Mouse (Mus musculus) forebrain, embryonic 14.5 days (tissue): ENCODE data around the gene Cdk5r2. TPM values are rescaled to one million over a fixed set of nuclear protein-coding genes. Genes with fewer than 3 reads are reported as not detected.

Source experiments
- microRNA counts: library from miRNA; unstranded; fragments of <30 nt; microRNA quantifications from one replicate; lab custom pipeline; 2016
- microRNA-seq: library from miRNA; unstranded; fragments of <30 nt; microRNA quantifications from one replicate; pipeline ENCODE4, GENCODE M21; 2016
- polyA plus RNA-seq: library from polyadenylated mRNA; unstranded; fragments of >200 nt; fragmentation: Nextera tagmentation; extraction: Ambion mirVana; gene quantifications from 2 replicates; pipeline ENCODE4 v1.2.1, GENCODE M21; 2014

The Cdk5r2 gene
- polyA plus RNA-seq, 1 experiment from 2014 or later = 5.3 TPM

MicroRNAs within 50 kb of the gene (microRNA counts, 519-probe panel; counts per million panel counts)
- not detected for microRNA mmu-miR-375 (lab: Ali Mortazavi, UCI)

Small RNA genes lying within 50 kb of the gene (microRNA-seq; reads per million reads assigned to microRNA genes)
- gene Mir375 = 255 reads per million, percentile 69 among the genes with 10 or more reads in this experiment

Other genes with a start within 250 kb of the Cdk5r2 start
- gene Ttll4, start 193.2 kb upstream of the Cdk5r2 start, polyA plus RNA-seq = 14.0 and 14.4 TPM in 2 replicates
- 1.2 and 1.9 TPM in 2 replicates for gene Cyp27a1, start 141.4 kb upstream of the Cdk5r2 start, polyA plus RNA-seq
- gene Prkag3, start 105.7 kb upstream of the Cdk5r2 start, polyA plus RNA-seq = not detected in 2 replicates
- gene Wnt6, start 83.0 kb upstream of the Cdk5r2 start, polyA plus RNA-seq = 1.3 and 3.6 TPM in 2 replicates
- 0.56 and 0.69 TPM in 2 replicates for gene Wnt10a, start 63.4 kb upstream of the Cdk5r2 start, polyA plus RNA-seq
- not detected in 2 replicates for gene Fev, start 30.5 kb downstream of the Cdk5r2 start, polyA plus RNA-seq
- not detected in 2 replicates for gene Cryba2, start 38.2 kb downstream of the Cdk5r2 start, polyA plus RNA-seq
- 0.29 and 0.68 TPM in 2 replicates for gene Cfap65, start 80.7 kb downstream of the Cdk5r2 start, polyA plus RNA-seq
- 0.09 and 0.20 TPM in 2 replicates for gene Ihh, start 96.7 kb downstream of the Cdk5r2 start, polyA plus RNA-seq